Mouse (Mus musculus): Measurements from ENCODE around the gene Slc29a4.

Slc29a4 gene

DNA sequence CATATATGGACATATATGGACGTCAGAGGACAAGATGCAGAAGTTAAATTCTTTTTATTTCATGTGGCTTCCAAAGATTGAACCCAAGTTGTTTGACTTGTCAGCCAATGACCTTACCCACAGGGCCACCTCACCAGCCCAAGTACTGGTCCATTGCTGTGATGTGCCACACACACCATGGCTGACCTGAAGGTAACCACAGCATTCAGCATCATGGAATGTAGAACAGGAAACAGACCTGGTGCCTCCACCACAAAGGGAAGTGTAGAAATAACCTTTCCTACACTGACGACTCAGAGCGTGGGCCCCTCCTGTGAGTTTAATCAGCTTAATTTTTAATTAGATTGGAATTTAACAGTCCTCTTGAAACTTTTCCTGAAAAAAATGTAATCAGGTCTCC, 2.0 kb upstream of the Slc29a4 start:
- TF ChIP-seq NANOG (IDR thresholded peaks at IDR 0.05; ENCODE audit: borderline replicate concordance, low read length) (no peak), CTCF (conservative IDR thresholded peaks at IDR 0.05; ENCODE audit: low read length) (no peak), POU5F1 (IDR thresholded peaks at IDR 0.05; ENCODE audit: borderline replicate concordance, low read length) (no peak)
- peaks cover 33% of the 10 kb centered on the region for H3K4me1 ChIP-seq (replicated peaks; ENCODE audit: low read depth, low read length)

DNA sequence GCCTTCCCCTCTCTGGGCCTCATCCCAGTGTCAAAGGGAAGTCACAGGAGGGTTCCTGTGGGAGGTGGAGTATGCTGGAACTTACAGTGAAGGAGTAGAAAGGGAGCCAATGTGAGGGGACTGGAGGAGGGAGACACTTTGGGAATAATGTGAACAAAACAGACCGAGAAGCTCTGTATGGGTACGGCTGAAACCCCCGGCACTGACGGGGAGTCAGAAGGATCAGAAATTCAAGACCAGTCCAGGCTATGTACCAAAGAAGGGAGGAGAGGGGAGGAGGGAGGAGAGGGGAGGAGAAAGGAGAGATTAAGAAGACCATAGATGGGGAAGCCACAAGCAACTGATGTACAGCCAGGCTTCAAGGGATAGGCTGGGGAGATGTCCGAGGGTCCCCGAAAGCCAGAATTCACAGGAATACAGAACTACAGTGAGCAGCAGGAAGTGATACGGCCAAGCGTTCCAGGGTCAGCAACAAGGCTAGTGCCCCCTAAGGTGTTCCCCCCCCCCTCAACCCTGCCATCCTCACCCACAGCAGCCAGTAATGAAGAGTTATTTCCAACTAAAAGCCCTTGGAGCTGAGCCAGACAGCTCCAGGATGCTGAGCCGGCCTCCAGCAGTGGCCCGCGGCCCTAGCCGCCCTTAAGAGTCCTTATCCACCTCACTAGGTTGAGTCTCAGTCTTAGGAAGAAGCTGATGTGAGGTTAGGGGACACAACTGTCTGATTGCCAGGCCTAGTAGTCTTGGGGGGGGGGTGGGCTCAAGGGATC, 842 bp downstream of the Slc29a4 start:
- Histone ChIP-seq H3K27me3 (ENCODE audit: insufficient read depth, low read length) (peaks cover 39% of the 10 kb centered on the region), H3K4me1 (replicated peaks; ENCODE audit: low read depth, low read length) (peaks cover 38% of the 10 kb centered on the region), H3K4me3 (replicated peaks; ENCODE audit: low read length) (no peak overlapping the region), H3K9me3 (ENCODE audit: low read length) (no peaks in the 10 kb centered on the region), H3K36me3 (ENCODE audit: insufficient read depth, low read length) (no peaks in the 10 kb centered on the region)
- TF ChIP-seq POU5F1 (IDR thresholded peaks at IDR 0.05; ENCODE audit: borderline replicate concordance, low read length), result no peak
- no peak for TF ChIP-seq CTCF (conservative IDR thresholded peaks at IDR 0.05; ENCODE audit: low read length)
- TF ChIP-seq NANOG (IDR thresholded peaks at IDR 0.05; ENCODE audit: borderline replicate concordance, low read length), result no peak

More for the DNA sequence above, 2.0 kb upstream of the Slc29a4 start:
- Histone ChIP-seq H3K9me3 (ENCODE audit: low read length) (no peaks in the 10 kb centered on the region), H3K27me3 (ENCODE audit: insufficient read depth, low read length) (peaks cover 48% of the 10 kb centered on the region), H3K4me3 (replicated peaks; ENCODE audit: low read length) (no peak overlapping the region), H3K36me3 (ENCODE audit: insufficient read depth, low read length) (no peaks in the 10 kb centered on the region)

DNA sequence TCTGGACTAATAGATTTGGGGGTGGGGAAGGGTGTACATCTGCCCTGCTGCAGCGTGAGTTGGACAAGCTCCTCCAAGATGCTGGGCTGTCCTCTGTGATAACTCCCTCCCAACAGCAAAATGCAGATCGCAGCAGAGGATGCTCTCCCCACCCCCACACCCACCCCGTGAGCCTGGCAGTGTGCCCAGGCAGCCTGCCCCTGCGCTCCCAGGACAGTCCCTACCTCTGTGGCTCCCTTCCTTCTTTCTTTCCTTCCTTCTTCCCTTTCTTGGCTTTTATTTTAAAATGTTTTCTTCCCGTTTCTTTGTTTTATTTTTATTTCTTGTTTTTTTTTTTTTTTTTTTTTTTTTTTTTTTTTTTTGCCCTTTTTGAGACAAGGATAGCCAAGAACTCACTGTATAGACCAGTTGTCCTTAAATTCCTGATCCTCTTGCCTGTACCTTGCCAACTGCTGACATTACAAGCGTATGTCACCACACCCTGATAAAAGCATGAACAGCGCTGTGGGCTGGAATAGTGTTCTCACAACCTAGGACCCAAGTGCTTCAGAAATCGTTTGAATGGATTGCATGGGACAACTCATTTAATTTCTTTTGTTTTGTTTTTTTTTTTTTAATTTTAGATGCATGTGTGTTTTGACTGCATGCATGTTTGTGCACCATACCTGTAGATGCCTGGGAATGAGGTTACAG, 1.6 kb downstream of the Slc29a4 start:
- Histone ChIP-seq H3K9me3 (ENCODE audit: low read length) (no peaks in the 10 kb centered on the region), H3K36me3 (ENCODE audit: insufficient read depth, low read length) (no peaks in the 10 kb centered on the region), H3K4me3 (replicated peaks; ENCODE audit: low read length) (no peak overlapping the region), H3K27me3 (ENCODE audit: insufficient read depth, low read length) (peaks cover 37% of the 10 kb centered on the region), H3K4me1 (replicated peaks; ENCODE audit: low read depth, low read length) (peaks cover 38% of the 10 kb centered on the region)
- TF ChIP-seq POU5F1 (IDR thresholded peaks at IDR 0.05; ENCODE audit: borderline replicate concordance, low read length), result no peak
- no peak for TF ChIP-seq CTCF (conservative IDR thresholded peaks at IDR 0.05; ENCODE audit: low read length)
- TF ChIP-seq NANOG (IDR thresholded peaks at IDR 0.05; ENCODE audit: borderline replicate concordance, low read length), result no peak

- TF ChIP-seq POU5F1 (IDR thresholded peaks at IDR 0.05; ENCODE audit: borderline replicate concordance, low read length) (no peak), CTCF (conservative IDR thresholded peaks at IDR 0.05; ENCODE audit: low read length) (no peak), NANOG (IDR thresholded peaks at IDR 0.05; ENCODE audit: borderline replicate concordance, low read length) (no peak)
- Histone ChIP-seq H3K4me3 (replicated peaks; ENCODE audit: low read length) (no peak overlapping the region), H3K36me3 (ENCODE audit: insufficient read depth, low read length) (no peaks in the 10 kb centered on the region), H3K27me3 (ENCODE audit: insufficient read depth, low read length) (peaks cover 35% of the 10 kb centered on the region), H3K9me3 (ENCODE audit: low read length) (no peaks in the 10 kb centered on the region), H3K4me1 (replicated peaks; ENCODE audit: low read depth, low read length) (peaks cover 35% of the 10 kb centered on the region)
Measured at GRCm38 (mm10) chr5:142694627-142695340, 2.5 kb downstream of the Slc29a4 start.

GRCm38 (mm10) chr5:142696258-142696657, 3.9 kb downstream of the Slc29a4 start:
- H3K4me3 ChIP-seq (replicated peaks; ENCODE audit: low read length), result no peak overlapping the region
- no peak for TF ChIP-seq POU5F1 (IDR thresholded peaks at IDR 0.05; ENCODE audit: borderline replicate concordance, low read length)
- no peak for TF ChIP-seq NANOG (IDR thresholded peaks at IDR 0.05; ENCODE audit: borderline replicate concordance, low read length)
- no peak for TF ChIP-seq CTCF (conservative IDR thresholded peaks at IDR 0.05; ENCODE audit: low read length)
- H3K36me3 ChIP-seq (ENCODE audit: insufficient read depth, low read length), result no peaks in the 10 kb centered on the region

DNA sequence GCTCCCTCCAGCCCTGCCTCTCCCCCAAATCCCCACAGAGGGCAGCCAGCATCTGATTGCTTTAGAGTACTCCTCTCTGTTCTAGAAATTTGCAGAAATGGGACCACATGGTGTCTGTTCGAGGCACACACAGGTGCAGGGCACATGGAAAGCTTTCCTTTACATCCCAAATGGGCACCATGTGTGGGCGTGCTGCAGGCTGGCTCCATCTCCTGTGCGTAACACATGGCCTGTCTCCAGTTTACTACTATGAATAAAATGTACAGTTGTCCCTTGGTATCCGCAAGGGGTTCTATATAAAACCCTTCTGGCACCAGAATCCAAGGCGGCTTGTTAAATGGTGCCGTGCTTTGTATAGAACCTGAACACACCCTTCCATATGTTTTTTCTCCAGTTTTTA, 4.6 kb downstream of the Slc29a4 start:
- no peaks in the 10 kb centered on the region for H3K9me3 ChIP-seq (ENCODE audit: low read length)
- no peaks in the 10 kb centered on the region for H3K36me3 ChIP-seq (ENCODE audit: insufficient read depth, low read length)
- TF ChIP-seq NANOG (IDR thresholded peaks at IDR 0.05; ENCODE audit: borderline replicate concordance, low read length), result no peak
- no peak for TF ChIP-seq CTCF (conservative IDR thresholded peaks at IDR 0.05; ENCODE audit: low read length)
- TF ChIP-seq POU5F1 (IDR thresholded peaks at IDR 0.05; ENCODE audit: borderline replicate concordance, low read length), result no peak
- peaks cover 38% of the 10 kb centered on the region for H3K4me1 ChIP-seq (replicated peaks; ENCODE audit: low read depth, low read length)
- peaks cover 40% of the 10 kb centered on the region for H3K27me3 ChIP-seq (ENCODE audit: insufficient read depth, low read length)
- no peak overlapping the region for H3K4me3 ChIP-seq (replicated peaks; ENCODE audit: low read length)

More at GRCm38 (mm10) chr5:142696258-142696657, 3.9 kb downstream of the Slc29a4 start:
- Histone ChIP-seq H3K9me3 (ENCODE audit: low read length) (no peaks in the 10 kb centered on the region), H3K27me3 (ENCODE audit: insufficient read depth, low read length) (peaks cover 45% of the 10 kb centered on the region), H3K4me1 (replicated peaks; ENCODE audit: low read depth, low read length) (peaks cover 41% of the 10 kb centered on the region)

GRCm38 (mm10) chr5:142697742-142698141, 5.4 kb downstream of the Slc29a4 start:
- Histone ChIP-seq H3K4me3 (replicated peaks; ENCODE audit: low read length) (no peak overlapping the region), H3K4me1 (replicated peaks; ENCODE audit: low read depth, low read length) (peaks cover 34% of the 10 kb centered on the region), H3K36me3 (ENCODE audit: insufficient read depth, low read length) (no peaks in the 10 kb centered on the region), H3K9me3 (ENCODE audit: low read length) (no peaks in the 10 kb centered on the region), H3K27me3 (ENCODE audit: insufficient read depth, low read length) (peaks cover 43% of the 10 kb centered on the region)
- TF ChIP-seq NANOG (IDR thresholded peaks at IDR 0.05; ENCODE audit: borderline replicate concordance, low read length) (no peak), CTCF (conservative IDR thresholded peaks at IDR 0.05; ENCODE audit: low read length) (no peak), POU5F1 (IDR thresholded peaks at IDR 0.05; ENCODE audit: borderline replicate concordance, low read length) (no peak)
